Mouse (Mus musculus) kidney, postnatal 10 days (tissue): ENCODE measurements around the gene Tnfrsf17.
"Not testable (repeated sequence)": the region's sequence is repeated elsewhere in the genome, so short reads cannot be mapped to it uniquely, and the experiment has no call there.

Experiments used
- DNase-seq: peaks from one replicate; pipeline ENCODE4 v3.0.0; 2021; ENCODE audit warnings: mixed read lengths

The Tnfrsf17 gene

DNA sequence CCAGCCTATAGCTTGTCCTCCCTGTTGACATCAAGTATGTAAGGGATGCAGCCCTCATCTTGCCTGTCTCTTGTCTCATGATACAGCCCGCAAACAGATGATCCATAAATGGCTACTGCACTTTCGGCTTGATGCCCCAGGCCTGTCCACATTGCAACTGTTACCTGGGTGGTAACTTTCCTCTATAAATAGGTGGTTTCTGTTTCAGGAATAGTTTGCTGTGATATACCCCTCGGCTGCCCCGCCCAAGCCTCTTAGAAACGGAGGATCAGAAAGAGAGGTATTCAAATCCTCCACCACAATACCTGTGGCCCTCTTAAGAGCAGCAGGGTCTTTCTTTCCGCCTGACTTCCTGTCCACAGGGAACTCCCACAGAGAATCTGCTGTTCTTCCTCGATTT is at the start of gene Tnfrsf17:
Gene Tnfrsf17, plus strand, starts transcription at position 301 of the 400 bp plus-strand sequence.
- DNase-seq, result no peak

DNA sequence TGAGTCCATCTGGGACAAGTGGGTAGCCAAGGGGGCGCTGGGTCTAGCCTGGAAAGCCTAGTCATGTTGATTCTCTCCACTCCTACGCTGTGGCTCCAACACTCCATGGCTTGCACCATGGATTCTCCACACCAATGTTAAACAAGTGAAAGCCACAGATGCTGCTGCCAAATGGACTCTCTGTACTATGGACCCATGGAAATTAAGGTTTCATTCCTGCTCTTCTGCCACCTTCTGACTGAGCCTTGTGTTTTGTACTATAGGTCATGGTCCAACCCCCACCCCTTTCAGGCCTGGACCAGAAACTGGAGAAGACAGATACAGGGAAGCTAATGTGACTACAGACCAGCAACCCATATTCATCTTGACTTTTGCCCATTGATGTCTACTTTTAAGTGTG is 47.1 kb upstream of the Tnfrsf17 start:
- peak; percentile 38 for DNase-seq

DNA sequence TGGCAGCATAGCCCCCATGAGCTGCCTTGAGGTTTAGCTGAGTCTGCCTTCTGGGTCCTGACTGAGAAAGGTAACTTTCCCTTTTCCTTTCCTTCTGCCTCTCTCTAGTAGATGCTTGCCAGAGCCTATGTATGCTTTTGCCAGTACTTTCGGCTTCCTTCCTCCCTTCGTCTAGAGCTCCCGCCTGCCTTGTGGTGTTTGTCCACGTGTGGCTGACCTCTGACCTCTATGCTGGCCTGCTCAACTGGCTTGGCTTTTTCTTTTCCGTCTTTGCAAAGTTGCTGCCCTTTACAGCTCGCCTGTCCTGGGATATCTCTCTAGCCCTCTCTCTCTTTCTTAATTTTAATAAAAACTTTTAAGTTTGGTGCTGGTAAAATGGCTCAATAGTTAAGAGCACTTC is 43.8 kb upstream of the Tnfrsf17 start:
- DNase-seq, result no peak

DNA sequence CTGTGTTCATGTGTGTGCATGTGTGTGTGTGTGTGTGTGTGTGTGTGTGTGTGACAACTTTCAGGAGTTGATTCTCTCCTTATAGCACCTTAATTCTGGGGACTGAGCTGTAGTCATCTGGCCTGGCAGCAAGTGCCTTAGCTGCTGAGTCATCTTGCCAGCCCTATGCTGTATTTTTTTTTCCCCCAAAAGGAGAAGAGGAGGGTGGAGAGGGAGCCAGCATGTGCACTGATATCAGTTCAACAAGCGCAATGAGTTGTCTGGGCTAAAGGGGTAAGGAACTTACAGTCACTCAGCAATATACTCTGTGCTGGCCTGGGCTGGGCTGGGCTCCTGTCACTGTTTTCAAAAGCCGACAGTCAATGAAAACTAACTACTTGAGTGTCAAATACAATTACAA is 43.0 kb upstream of the Tnfrsf17 start:
- DNase-seq, result no peak

DNA sequence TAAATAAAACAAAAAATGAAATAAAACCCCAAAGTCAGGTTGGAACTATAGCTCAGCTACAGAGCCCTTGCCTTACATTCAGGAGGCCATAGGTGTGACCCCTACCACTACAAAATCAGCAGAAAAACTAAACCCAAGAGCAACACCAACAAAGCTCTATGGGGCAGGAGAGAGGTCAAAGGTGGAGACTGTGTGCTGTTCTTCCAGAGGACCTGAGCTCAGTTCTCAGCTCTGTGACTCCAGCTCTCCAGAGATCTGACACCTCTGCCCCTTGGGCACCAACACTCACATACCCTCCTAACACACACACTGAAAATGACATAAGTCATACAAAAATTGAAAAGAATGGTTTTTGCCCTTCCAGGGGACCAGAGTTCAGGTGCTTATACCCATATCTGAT is 42.5 kb upstream of the Tnfrsf17 start:
- no peak for DNase-seq

DNA sequence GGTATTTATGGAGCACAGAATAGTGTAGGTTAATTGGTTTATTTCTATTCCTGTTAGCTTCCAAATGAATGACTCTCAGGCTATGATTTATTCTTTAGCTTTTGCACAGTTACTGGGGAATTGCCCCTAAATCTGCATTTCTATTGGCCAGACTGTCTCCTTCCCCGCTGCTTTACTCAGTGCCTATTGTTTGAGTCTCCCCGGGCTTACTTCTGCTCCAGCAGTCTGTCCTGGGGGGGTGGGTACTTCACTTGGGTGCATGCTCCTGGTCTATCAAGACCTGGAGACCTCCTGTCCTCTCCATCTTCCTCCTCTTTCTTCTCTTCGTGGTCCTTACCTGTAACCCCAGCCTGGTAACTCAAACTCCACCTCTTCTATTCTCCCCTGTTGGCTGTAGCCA is 36.7 kb upstream of the Tnfrsf17 start:
- no peak for DNase-seq

DNA sequence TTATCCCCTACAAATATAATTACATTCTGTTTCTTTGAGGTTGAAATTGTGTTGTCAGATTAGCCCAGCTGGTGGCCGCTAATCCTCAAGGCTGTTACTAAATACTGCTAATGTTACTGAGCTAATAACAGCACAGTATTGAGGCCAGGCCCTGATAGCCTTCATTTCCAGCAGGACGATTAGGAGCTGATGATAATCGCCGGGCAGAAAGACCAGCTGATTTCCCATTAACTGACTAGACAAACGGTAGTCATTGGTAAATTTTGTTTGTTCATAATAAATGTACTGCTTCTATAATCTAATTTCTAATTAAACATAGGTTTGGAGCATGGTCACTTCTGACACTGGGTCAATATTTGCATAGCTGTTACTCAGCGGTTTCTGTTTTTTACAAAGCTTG is 34.8 kb upstream of the Tnfrsf17 start:
- no peak for DNase-seq

DNA sequence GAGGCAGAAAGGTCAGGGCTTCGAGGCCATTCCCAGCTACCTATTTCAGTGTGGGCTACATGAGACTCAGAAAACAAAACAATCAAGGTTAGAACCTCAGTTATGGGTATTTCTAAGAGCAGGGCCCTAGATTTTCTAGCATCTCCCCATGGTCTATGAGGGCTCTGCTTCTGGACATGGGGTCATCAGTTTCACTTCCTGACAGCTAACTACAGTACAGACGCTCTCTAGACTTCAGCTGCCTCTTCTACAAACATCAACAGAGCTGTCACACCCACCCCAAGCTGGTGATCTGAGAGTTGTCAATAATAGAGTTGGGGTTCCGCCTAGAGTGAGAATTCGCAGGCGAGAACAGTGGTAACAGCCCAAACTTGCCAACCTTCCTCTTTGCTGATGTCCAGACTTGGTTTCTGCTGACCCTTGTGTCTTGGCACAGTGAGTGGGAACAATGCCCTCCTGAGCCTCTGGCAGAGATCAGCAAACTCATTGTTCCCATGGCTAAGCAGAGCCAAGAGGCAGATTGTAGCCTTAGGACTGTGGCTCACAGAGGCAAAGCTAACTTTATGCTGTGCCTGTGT is 30.9 kb upstream of the Tnfrsf17 start:
- no peak for DNase-seq

DNA sequence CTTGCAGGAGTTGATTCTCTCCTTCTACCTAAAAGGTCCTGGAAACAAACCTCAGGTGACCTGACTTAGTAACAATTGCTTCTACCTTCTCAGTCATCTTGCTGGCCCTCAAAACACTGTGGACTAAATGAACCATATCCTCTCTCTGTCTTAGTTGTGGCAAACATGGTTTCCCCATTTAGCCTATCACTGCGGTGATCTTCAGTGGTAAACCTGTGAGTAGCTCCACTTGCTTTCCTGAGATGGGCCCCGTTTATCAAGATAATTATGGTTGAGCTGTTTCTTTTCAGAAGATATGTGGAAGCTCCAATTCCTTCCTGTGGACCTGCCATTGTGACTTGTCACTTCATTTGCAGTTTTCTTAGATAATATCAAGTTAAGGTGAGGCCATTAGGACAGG is 28.7 kb upstream of the Tnfrsf17 start:
- no peak for DNase-seq

DNA sequence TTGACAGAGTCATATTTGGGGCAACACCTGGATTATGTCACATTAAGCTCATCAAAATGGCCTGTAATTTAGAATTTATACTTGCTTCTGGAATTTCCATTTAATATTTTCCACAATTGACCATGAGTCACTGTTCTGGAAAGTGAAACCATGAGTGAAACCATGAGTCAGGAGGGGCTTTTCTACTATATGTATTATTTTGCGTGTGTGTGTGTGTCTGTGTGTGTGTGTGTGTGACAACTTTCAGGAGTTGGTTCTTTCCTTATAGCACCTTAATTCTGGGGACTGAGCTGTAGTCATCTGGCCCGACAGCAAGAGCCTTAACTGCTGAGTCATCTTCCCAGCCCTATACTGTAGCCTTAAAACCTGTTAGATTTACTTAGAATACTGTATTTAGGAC is 27.7 kb upstream of the Tnfrsf17 start:
- DNase-seq, result no peak

DNA sequence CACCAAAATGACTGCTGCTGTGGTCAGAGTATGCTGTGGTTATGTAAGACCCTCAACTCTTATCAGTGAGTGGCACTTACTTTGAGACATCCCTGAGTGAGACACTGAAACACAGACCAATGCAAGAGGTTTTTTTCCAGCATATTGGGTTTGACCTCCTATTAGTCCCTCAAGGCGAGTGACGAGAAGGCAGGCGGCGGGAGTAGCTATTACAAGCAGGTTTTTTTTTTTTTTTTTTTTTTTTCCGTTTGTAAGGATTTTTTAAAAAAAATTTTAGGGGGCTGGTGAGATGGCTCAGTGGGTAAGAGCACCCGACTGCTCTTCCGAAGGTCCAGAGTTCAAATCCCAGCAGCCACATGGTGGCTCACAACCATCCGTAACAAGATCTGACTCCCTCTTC is 24.7 kb upstream of the Tnfrsf17 start:
- DNase-seq, result not testable (repeated sequence)

DNA sequence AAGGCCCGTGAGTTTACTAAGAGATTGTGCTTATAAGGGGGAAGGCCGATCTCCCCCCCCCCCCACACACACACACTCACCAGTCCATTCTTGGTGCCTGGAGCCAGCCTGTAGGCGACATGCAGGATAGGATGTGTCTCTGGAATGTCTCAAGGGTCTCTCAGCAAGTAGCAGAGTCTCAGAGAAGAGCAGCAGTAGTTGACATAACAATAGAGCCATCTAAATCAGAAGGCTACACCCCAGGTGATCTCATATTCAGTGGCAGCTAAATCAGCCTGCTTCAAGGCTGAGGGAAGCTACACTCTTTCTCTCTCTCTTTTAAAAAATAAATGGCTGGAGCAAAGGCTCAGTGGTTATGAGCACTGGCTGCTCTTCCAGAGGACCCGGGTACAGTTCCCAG is 18.0 kb upstream of the Tnfrsf17 start:
- not testable (repeated sequence) for DNase-seq

DNA sequence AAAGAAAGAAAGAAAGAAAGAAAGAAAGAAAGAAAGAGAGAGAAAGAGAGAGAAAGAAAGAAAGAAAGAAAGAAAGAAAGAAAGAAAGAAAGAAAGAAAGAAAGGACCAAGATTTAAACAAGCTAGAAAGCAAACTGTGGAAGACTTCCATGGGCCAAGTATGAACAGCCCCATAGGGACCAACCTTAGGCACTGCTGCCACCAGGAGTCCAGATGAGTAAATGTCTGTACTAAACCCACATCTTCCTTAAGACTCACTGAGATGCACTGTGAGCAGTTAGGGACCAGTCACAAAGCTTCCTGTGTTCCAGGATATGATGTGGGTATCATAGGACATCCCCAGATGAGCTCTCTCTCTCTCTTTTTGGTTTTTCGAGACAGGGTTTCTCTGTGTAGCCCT is 15.9 kb upstream of the Tnfrsf17 start:
- peak; percentile 50 for DNase-seq

DNA sequence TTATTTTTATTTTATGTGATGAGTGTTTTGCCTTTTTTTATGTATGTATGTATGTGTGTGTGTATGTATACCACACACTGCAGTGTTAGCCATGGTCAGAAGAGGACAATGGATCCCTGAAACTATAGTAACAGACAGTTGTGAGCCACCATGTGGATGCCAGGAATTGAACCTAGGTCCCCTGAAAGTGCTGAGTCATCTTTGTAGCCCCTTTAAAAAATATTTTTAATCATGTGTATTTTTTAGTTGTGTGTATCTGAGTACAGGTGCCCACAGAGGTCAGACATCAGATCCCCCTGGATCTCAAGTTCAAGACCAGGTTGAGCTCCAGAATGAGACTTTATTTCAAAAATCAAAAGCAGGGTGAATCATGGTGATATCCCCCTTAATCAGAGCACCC is 9.9 kb upstream of the Tnfrsf17 start:
- no peak for DNase-seq

DNA sequence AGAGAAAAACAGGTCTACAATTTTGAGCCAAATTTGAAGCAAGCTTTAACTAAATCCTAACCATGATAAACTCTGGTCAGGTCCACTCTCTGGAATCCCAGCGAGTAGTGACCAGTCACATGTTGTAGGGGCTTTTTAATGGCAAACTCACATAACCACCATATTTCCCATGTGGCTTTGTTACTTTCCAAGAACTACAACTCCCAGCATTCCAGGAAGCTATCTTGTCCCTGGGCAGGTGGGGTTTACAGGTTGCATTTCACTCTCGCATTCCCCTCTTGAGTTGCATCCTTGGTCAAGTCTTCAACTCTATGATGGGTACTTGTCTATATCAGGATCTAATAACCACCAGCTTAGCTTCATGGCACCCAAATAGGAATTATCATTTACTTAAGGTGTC is 8.1 kb upstream of the Tnfrsf17 start:
- no peak for DNase-seq

DNA sequence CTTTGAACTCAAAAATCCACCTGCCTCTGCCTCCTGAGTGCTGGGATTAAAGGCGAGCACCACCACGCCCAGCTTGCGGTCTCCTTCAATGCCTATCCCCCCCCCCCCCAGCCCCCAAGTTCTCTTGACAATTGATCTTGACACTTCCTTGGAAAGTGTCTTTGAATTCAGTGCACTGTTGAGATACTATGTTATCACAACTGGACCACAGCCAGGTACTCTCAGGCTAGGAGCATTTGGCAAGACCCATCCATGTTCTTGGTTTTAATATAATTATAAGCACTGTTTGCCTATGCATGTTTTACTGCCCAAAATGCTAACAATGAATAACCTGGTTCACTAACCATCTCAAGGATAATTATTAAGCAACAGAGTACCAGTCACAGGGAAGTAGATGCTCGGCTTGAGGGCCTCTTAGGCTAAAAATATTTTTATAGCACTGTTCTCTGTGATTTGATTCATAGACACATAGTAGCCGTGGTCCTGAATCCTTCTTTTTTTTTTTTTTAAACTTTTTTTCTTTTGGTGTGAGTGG is 2.2 kb downstream of the Tnfrsf17 start:
- peak; percentile 32 for DNase-seq

DNA sequence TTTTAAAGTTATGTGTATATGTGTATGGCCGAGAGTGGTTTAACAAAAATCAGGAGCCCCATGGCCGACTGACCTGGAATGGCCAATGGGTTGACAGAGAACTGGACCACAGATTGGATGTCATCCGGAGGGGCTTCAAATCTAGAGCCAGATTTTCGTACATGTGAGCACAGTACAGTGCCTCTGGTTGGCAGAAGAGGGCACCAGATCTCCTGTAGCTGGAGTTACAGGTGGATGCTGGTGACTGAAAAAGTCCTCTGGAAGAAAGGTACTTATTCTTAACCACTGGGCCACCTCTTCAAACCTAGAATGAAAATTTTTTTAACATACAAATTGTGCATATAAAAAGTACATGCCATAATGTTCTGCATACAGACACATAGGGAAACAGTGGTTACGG is 3.1 kb downstream of the Tnfrsf17 start:
- DNase-seq, result peak; percentile 30

DNA sequence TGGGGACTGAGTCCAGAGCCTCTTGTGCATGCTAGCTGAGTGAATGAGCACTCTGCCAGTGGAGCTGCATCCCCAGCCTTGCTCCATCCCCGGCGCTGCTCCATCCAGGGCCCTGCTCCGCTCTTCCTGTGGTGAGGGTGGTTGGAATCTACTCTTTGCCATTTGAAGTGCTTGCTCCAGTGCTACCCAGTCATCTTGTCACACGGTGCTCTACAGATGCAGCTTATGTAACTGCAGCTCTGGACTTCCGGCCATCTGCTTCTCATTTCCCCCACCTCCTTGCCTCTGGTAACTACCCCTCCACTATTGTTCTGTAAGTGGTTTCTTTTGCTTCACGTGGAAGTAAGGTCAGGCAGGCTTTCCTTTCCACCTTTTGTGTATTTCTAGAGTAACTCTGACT is 3.7 kb downstream of the Tnfrsf17 start:
- peak; percentile 22 for DNase-seq

DNA sequence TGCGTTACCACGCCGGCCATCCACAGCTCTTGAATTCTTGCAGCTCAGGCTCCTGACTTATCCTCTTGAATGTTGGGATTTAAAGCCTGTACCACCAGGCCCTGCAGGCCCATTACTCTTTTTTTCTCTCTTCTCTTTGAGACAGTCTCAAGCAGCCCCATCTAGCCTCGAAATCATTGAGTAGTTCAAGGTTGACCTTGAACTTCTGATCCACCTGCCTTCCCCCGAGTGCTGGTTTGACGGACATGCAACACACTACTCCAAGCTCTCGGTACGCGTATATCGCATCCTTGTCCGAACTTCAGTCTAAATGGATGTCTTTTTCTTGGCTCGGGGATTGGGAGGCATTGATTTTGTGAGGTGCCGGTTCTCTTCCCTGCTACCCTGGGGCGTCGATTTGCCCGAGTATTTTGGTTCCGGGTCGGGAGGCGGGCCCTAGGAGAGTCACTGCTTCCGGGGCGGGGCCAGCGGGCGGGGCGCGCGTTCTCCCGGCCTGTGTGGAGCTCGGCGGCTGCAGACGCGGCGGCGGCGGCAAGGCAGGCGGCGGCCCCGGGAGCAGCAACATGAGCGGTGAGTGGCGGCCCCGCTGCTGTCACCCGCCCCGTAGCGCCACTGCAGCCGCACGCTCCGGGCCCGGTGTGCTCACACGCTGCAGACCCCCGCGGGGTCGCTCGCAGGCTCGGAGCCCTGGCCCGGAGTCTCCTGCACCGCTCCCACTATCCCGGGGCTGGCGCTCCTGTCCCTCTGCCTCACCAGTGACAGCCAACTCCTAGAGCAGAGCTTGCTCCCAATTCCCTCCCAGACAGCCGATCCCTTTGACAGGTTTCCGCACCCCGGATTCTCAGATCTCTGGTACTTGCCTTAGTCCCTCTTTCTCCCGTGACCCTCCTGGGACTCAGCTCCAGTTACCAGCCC is 9.1 kb downstream of the Tnfrsf17 start, which contains the start of gene Snx29:
Gene Snx29, plus strand, starts transcription at position 500 of the 915 bp plus-strand sequence.
- peak; percentile 99 for DNase-seq

DNA sequence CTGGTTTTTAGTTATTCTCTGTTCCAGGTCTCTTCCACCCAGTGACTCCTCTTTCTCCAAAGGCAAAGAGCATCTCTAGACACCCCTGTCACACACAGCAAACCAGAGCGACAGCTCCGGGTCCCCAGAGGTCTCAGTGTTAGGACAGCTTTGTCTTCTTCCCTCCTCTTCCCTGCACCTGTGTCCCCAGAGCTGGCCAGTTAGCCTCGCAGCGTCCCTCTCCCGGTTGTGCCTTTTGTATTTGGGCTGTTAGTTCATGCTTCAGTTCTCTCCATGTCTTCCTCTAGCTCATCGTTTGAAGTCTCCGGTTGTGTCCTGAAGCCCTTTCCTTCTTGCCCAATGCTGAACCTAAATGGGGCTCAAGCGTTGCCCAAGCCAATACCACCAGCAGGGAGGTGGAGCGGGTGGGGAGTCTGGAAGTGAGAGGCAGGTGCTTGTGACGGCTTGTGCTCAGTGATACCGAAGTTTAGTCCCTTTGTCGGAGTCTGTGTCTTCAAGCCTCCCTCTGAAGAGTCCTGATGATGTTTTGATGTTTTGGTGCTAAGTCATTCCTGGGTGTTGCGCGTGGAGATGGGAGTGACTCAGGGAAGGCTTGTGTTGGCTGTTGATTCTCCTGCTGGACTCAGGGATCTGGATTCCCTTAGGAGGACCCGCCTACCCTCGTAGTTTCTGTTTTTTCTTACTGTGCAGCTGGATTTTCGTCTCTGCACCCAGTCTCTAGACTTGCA is 9.9 kb downstream of the Tnfrsf17 start:
- peak; percentile 30 for DNase-seq

DNA sequence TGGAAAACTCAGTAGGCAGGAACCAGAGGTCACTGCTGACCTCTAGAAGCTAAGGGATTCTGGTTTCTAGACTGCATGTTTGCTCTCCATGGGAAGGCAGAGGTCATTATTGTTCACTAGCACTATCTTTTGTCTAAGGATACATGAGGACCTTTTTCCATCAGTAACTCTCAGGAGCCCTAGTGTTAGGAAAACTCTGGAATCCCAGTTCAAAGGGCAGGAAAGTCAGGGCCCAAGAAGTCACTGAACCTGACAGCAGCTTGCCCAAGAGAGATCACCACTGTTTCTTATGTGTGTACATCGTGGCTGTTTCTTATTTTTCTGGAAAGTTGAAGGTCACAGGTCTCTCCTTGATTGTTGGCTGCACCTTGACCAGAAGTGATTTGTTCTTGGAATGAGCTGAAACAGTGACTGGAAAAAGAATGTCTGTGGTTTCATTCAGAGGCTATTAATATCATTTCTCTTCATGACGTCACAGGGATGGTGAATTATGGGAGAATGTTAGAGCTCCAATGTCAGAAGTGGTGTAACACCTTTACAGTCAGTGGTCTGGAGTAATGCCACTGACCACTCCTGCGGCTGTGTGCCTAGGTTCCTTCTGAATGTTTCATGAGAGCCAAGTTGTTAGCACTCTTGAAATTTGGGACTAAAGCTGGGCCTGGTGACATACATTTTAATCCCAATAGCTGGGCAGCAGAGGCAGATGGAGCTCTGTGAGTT is 16.6 kb downstream of the Tnfrsf17 start:
- DNase-seq, result no peak

DNA sequence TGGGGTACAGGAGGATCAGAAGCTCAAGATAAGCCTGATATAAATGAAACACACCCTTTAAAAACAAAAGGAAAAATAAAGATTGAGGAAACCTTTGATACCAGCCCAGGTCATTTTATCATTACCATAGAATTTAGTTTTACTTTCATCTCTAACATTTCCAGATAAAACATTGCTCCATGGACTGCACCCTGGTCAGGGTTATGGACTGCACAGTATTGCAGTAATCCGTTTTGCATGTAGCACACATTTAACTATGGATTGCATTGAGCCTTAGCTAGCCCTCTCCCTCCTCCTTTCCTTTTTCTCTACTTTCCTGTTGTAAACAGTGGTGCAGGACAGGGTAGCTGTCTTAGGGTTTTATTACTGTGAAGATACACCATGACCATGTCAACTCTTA is 17.4 kb downstream of the Tnfrsf17 start:
- no peak for DNase-seq
